Mouse (Mus musculus): ENCODE results near the gene Susd1.
A peak's percentile ranks its signal among the peaks of the same experiment; 100 is the strongest.

Susd1 gene

DNA sequence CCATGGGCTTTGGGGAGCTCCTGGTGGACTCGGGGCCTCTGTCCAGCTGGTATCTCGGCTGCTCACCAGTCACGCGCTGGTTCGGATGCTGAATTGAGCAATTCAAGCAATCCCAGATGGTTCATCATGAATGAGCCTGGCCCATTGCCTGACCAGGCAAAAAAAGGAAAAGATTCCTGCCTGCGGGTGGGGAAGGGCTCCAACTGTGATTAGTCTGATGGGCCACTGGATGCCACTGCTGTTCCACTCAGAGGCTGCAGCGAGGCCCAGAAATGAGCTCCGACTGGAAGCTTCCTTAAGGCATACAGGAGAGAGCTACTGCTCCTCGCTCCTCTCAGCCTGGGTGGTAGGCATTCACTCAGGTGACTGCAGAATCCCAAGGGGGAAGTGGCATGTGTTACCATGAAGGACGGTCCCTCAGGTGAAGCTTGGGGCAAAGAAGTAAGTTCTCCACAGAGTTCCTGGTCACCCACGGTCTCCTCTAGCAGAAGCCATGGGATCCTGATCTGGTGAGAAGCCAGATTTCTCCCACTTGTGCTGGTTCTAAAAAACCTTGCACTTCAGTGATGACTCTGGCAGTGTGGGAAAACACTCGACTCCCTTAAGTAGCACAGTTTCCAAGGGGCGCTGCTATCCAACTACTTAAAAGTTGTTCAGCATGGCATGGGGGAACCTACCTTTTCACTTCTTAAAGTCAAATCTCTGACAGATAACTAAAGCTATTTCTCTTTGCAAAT lies 57.3 kb downstream of the Susd1 start:
- DNase-seq (ENCODE audit: low read depth, low spot score) = no peak

DNA sequence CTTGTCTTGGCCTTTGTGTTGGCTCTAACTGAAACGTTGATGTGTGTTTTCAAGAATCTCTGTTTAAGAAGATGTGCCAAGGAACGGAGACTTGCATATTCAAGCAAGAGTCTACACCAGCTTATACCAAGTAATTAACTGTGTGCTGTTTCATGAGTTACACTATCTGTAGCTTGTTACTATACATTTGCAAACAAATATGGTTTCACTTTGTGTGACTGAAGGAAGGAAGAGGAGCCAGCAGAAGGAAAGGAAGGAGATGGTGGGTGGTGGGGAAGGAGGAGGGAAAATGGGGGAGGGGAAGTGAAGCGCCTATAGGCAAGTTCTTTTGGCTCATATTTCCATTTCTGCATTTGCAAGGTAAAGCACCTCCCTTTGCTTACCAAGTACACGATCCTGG lies 58.0 kb downstream of the Susd1 start:
- no peak for DNase-seq (ENCODE audit: low read depth, low spot score)

DNA sequence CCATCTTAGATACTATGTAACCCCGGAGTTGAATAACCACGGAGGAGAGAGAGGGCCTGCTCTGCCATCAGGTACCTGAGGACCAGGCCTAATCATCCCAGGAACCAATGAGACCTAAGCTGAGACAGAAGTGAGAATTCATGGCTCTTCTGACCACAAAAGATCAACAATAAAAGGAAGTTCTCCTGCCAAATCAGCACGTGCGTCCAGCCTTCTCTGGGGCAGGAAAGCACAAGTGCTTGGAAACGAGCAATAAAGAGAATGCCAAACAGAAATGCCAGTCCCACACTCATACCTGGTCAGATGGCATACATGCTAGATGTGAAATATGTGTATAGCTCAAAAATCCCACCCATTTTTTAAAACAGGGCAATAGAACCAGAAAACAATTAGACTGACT lies 58.6 kb downstream of the Susd1 start:
- no peak for DNase-seq (ENCODE audit: low read depth, low spot score)

GRCm38 (mm10) chr4:59378631-59379030 lies 59.8 kb downstream of the Susd1 start:
- DNase-seq (ENCODE audit: low read depth, low spot score) = no peak

DNA sequence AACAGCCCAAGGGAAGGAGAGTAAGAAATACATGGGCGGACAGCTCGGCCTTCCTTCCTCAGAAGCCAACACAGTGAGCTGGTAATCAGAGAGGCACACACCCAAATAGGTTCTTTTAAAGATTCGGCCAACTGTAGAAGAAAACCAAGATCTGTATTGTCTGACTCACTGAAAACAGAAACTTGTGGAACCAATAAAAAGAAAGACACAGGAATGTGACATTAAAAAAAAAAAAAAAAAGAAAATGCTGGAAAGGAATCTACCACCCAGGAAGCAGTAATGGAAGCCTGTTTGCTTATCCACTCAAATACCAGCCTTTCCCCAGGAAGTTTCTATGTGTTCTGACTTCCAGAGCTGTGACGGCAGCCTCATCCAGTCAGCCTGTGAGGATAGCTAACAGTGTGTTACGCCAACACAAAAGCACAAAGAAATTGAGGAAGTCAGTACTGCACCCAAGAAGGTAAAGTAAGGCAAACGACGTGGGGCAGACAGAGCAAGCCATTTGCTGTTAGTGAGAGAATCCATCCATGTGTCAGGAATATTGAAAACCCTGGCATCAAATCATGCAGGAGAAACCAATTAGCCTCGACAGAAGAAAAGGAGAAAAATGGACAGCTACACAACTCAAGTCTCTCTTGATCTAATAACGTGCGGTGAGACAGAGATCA lies 64.0 kb downstream of the Susd1 start:
- DNase-seq (ENCODE audit: low read depth, low spot score) = no peak

DNA sequence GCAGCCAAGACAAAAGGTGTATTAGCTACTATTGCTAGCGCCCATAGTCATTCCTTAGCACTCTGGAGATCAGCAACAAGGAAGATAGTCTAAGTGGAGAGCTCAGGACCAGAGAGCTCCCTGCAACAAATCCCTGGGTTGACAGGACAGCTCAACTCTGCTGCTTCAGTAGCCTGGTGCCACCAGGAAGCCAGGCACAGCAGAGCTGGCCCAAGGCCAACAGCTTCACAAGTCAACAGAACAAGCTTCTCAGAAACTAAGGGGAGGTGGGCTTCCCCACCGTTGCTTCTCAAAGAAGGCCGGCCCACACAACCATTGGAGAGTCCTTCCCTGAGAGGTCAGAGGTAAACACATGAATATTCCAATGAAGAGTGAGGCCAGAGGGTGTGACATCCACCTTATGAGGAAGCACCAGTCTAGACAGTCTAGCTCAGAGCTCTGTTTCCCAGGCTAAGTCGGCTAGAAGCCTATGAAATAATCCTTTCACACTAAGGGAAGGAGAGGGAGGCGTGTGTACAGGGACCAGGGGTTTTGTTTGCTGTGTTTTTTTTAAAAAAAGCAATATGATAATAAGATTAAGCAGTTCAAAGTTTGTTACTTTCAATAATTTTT lies 65.8 kb downstream of the Susd1 start:
- DNase-seq (ENCODE audit: low read depth, low spot score) = no peak

GRCm38 (mm10) chr4:59371910-59372309 lies 66.5 kb downstream of the Susd1 start:
- DNase-seq (ENCODE audit: low read depth, low spot score) = no peak

GRCm38 (mm10) chr4:59369941-59370340 lies 68.5 kb downstream of the Susd1 start:
- DNase-seq (ENCODE audit: low read depth, low spot score) = no peak

- DNase-seq (ENCODE audit: low read depth, low spot score) = no peak
Observed at GRCm38 (mm10) chr4:59368118-59368517, 70.3 kb downstream of the Susd1 start.

- DNase-seq (ENCODE audit: low read depth, low spot score) = no peak
Observed at GRCm38 (mm10) chr4:59366206-59366605, 72.2 kb downstream of the Susd1 start.

DNA sequence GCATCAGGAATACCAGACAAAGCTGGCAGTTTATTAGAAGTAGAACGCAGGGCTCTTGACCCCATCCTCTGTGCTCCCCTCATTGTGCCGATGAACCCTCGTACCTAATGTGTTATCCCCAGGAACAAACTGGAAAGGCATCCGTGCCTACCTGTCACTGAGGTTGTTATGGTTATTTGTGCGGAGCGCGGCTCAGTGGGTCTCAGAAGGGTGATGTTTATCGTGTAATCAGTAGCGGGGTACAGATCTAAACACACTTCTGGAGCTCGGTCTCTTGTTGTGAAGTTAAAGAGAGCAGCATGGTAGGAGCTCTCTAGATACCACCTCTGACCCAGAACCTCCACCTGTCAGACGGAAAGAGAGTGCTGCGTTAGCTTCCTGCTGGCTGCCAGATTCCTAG lies 72.9 kb downstream of the Susd1 start:
- DNase-seq (ENCODE audit: low read depth, low spot score) = no peak

- DNase-seq (ENCODE audit: low read depth, low spot score) = no peak
Observed at GRCm38 (mm10) chr4:59364229-59365173, 73.9 kb downstream of the Susd1 start.

- no peak for DNase-seq (ENCODE audit: low read depth, low spot score)
Observed at GRCm38 (mm10) chr4:59363041-59363440, 75.4 kb downstream of the Susd1 start.

- peak; percentile 77 for DNase-seq (ENCODE audit: low read depth, low spot score)
Observed at GRCm38 (mm10) chr4:59360704-59361103, 77.7 kb downstream of the Susd1 start.

DNA sequence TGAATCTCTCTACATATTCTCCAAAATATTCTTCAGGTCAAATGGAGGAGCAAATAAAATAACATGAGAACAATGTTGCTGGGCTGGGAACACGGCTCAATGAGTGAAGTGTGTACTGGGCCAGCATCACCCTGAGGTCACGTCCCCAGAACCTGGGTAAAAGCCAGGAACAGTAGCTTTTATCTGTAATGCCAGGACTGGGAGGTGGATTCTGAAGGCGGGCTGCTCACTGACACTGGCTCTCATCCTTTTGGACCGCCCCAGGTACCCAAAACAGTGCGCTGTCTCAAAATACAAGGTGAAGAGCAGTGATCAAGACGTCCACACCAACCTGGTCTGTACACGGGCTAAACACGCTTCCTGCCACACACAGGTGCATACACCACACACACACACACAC lies 78.5 kb downstream of the Susd1 start:
- DNase-seq (ENCODE audit: low read depth, low spot score) = no peak

GRCm38 (mm10) chr4:59358960-59359359 lies 79.5 kb downstream of the Susd1 start:
- DNase-seq (ENCODE audit: low read depth, low spot score) = no peak

DNA sequence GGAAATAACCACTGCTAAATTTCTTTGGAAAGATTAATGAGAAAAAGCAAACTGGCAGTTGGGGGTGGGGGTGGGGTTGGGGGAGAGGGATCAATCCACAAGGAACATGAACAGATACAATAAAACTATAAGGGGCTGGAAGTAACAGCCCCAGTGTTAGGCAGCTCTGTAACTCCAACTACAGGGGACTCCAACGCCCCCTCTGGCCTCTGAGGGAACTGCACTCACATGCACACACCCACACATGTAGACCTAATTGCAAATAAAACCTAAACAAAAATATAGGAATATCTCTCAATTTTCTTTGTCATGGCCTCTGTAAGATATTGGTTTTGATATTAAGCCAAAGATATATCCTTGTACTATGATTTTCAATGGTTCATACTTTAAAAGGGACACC lies 83.0 kb downstream of the Susd1 start:
- no peak for DNase-seq (ENCODE audit: low read depth, low spot score)

GRCm38 (mm10) chr4:59354666-59355065 lies 83.8 kb downstream of the Susd1 start:
- DNase-seq (ENCODE audit: low read depth, low spot score) = no peak

- no peak for DNase-seq (ENCODE audit: low read depth, low spot score)
Observed at GRCm38 (mm10) chr4:59351938-59352337, 86.5 kb downstream of the Susd1 start.

- DNase-seq (ENCODE audit: low read depth, low spot score) = no peak
Observed at GRCm38 (mm10) chr4:59350354-59350753, 88.1 kb downstream of the Susd1 start.

GRCm38 (mm10) chr4:59349425-59350185 lies 88.8 kb downstream of the Susd1 start:
- DNase-seq (ENCODE audit: low read depth, low spot score) = no peak

Measured in forelimb bud, embryonic 11.5 days (tissue).